Mouse (Mus musculus) cerebellum, adult 2 months (tissue): ENCODE data around the gene Cd109. TPM values are rescaled to one million over a fixed set of nuclear protein-coding genes. Genes with fewer than 3 reads are reported as not detected.

Source experiments
- DNase-seq, 2 experiments: peaks; one replicate each; pipeline ENCODE4 v3.0.0; 2021
- H3K27ac ChIP-seq: fragments of 200-500 bp; 2 replicates; pipeline ENCODE4 v1.5.1; 2012; ENCODE audit warnings: low read length, control low read depth, inconsistent platforms; ENCODE audit not compliant: insufficient read depth
- H3K27me3 ChIP-seq: fragments of 200-500 bp; 2 replicates; pipeline ENCODE4 v1.6.1; 2012; ENCODE audit warnings: inconsistent platforms, mild to moderate bottlenecking, low read length, moderate library complexity; ENCODE audit not compliant: control insufficient read depth, insufficient read depth
- H3K4me1 ChIP-seq: fragments of 200-500 bp; 2 replicates; pipeline ENCODE4 v1.6.1; 2011; ENCODE audit warnings: low read length; ENCODE audit not compliant: control insufficient read depth, insufficient read depth
- H3K4me3 ChIP-seq: fragments of 200-500 bp; replicated peaks from 2 replicates; pipeline ENCODE3; 2011; ENCODE audit warnings: mild to moderate bottlenecking, low read depth, low read length, control low read depth; ENCODE audit not compliant: insufficient read depth
- CTCF ChIP-seq: fragments of 200-500 bp; IDR thresholded peaks from 2 replicates; pipeline ENCODE4 v1.5.1; 2011; ENCODE audit warnings: low read depth, mild to moderate bottlenecking, control low read depth, low read length, moderate library complexity, borderline replicate concordance; ENCODE audit not compliant: insufficient read depth
- POLR2A ChIP-seq: fragments of 200-500 bp; IDR thresholded peaks from 2 replicates; pipeline ENCODE4 v1.6.1; 2011; ENCODE audit warnings: low read length, control low read depth, borderline replicate concordance; ENCODE audit not compliant: insufficient read depth
- WGBS: fragments of 180-500 bp; shearing (Covaris S2); methylation state at CpG from one replicate; pipeline ENCODE4 v1.1.7; 2018; 5-methylcytosine and 5-hydroxymethylcytosine counted together
- polyA plus RNA-seq: library from polyadenylated mRNA; depleted of rRNA; stranded (reverse); fragments of >200 nt; gene quantifications from 2 replicates; pipeline ENCODE4 v1.2.3, GENCODE M21; 2012

Cd109 gene
- polyA plus RNA-seq, 1 experiment, result 0.20 TPM

DNA sequence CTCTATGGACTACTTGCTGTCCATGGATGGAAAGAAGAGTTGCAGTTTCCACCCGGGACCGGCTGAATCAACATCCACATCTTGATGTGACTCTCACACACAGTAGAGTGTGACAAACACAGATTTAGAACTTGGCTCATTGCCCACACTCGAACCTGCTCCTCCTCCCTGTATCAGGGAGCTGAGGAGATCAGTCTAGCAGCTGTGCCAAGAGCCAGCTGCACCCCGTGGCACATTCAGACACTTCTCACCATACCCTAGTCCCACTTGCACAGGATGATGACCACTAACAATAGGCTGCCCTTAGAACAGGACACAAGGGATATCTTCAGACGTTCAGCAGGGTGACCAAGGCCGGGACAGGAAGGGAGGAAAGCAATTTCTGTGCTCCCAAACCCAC lies 1.1 kb upstream of the Cd109 start:
- H3K4me3 ChIP-seq, result no peak overlapping the region
- no peak overlapping the region for H3K27ac ChIP-seq
- no peaks in the 10 kb centered on the region; the same call in none of the 2 replicates for H3K4me1 ChIP-seq
- WGBS, result 9% methylated on average over 6 of the region's 6 CpGs
- peaks cover 1% of the 10 kb centered on the region; the same call in 1 of the 2 replicates for H3K27me3 ChIP-seq
- TF ChIP-seq POLR2A (no peak), CTCF (no peak)
- DNase-seq, result no peak

DNA sequence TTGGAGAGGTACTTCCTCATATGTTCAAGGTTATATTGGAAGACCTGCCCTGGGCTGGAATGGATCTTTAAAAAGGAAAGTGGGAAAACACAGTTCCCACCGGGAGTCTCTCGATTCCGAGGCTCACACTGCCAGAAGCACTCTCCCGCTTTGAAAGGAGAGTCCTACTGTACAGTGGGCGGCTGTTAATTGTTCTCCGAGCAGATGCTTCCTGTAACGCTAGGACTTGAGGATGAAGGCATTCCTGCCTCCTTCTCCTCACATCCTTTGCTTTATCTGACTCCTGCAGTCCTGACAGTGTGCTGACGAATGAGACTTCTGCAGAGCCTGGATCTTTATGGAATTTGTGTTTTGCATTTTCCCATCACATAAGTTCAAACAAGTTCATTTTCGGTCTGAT lies 3.9 kb downstream of the Cd109 start:
- DNase-seq, result no peak
- H3K27ac ChIP-seq, result no peak overlapping the region
- no peak overlapping the region for H3K4me3 ChIP-seq
- no peaks in the 10 kb centered on the region; the same call in none of the 2 replicates for H3K4me1 ChIP-seq
- H3K27me3 ChIP-seq, result peaks cover 1% of the 10 kb centered on the region; the same call in 1 of the 2 replicates
- TF ChIP-seq POLR2A, result no peak
- TF ChIP-seq CTCF, result no peak
- WGBS, result 85% methylated on average over 9 of the region's 9 CpGs

DNA sequence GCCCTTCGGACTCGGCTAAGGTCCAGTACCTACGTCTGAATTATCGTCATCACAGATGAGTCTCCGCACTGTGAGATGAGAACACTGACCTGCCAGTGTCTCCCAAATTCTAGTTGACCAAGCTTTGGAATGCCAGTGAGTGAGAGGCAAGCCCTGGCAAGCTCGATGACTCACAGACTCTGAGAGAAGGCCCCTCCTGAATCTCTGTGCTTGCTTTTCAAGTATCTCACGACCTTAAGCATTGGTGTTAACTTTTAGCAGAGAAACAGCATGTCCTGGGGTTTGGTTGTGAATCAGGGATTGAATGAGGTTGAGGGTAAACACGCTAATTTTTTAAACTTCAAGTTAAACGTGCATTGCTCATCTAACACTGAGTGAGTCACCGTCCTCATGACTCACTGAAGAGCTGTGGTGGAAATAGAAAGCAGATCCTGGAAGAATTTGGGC lies 8.0 kb downstream of the Cd109 start:
- TF ChIP-seq CTCF (no peak), POLR2A (no peak)
- Histone ChIP-seq H3K27ac (no peak overlapping the region), H3K27me3 (no peaks in the 10 kb centered on the region), H3K4me3 (no peak overlapping the region), H3K4me1 (no peaks in the 10 kb centered on the region)
- DNase-seq, result no peak
- WGBS, result 82% methylated on average over 10 of the region's 10 CpGs

DNA sequence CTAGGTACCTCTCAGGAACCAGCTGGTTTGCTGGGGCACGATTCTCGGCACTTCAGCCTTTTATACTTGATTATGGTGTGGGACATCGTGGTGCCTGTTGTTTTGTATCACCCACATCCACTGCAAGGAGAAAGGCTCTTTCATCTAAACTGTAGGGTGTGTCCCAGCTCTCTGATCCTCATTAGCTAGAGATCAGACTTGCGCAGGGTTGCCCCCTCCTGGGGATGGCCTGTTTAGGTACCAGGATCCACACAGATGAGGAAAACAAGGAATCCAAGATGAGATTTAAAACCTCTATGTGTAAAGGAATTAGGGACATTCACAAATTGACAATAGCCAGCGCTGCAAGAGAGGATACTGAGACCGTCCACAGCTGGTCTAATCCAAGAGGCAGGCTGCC lies 14.6 kb downstream of the Cd109 start:
- DNase-seq, result no peak
- no peak for TF ChIP-seq POLR2A
- no peak for TF ChIP-seq CTCF
- H3K27ac ChIP-seq, result no peak overlapping the region
- no peaks in the 10 kb centered on the region for H3K4me1 ChIP-seq
- 67% methylated on average over 6 of the region's 6 CpGs for WGBS
- no peaks in the 10 kb centered on the region for H3K27me3 ChIP-seq
- H3K4me3 ChIP-seq, result no peak overlapping the region

DNA sequence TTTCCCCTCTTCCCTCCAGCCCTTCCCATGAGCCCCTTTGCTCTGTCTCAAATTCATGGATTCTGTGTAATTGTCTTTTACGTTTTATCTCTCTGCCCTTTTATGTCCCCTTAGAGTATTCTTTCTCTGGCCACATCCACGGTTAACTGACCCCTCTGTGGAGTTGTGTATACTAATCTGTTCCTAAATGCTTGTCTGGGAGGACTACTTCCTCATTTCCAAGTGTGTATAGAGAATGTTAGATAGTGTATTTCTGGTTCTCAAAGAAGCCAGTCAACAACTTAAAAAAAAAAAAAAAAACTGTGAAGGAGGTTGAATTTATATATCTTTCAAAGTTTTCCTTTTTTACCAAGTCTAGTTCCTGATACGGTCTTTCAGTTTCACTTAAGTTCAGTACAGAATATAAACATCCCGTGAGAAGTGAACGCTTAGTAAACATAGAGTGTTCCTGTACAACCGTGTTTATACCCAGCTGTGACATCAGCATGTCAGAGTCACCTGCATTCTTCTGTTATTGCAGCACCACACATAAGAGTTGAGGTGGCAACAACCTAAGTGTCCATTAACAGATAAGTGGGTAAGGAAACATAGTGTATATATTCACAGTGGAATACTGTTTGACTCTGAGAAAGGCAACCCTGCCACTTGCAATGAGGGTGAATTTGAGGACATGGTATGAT lies 16.5 kb downstream of the Cd109 start:
- H3K4me3 ChIP-seq, result no peak overlapping the region
- no peak for DNase-seq
- WGBS, result 82% methylated on average over 6 of the region's 6 CpGs
- H3K4me1 ChIP-seq, result no peaks in the 10 kb centered on the region
- TF ChIP-seq CTCF, result no peak
- no peak for TF ChIP-seq POLR2A
- H3K27me3 ChIP-seq, result no peaks in the 10 kb centered on the region
- no peak overlapping the region for H3K27ac ChIP-seq

DNA sequence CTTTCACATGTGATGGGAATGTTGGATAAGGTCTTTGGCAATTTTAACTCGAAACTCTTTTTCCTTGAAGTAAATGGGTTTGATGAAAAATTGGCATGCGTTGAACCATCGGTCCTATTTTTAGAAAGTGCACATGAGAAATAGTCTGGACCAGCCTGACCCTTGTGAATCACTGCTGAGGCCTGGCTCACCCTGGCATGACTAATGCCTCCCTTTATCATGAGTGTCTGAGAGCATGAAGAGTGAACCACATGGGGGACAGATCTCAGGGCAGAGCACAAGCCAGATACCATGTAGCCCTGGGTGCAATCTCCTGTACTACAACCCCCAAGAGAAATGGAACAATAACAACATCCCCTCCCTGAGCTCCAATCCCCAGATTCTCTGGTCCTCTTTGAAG lies 18.6 kb downstream of the Cd109 start:
- no peak for TF ChIP-seq CTCF
- no peak for TF ChIP-seq POLR2A
- Histone ChIP-seq H3K27ac (no peak overlapping the region), H3K4me1 (no peaks in the 10 kb centered on the region), H3K4me3 (no peak overlapping the region), H3K27me3 (no peaks in the 10 kb centered on the region)
- 89% methylated on average over 3 of the region's 3 CpGs for WGBS
- no peak for DNase-seq

DNA sequence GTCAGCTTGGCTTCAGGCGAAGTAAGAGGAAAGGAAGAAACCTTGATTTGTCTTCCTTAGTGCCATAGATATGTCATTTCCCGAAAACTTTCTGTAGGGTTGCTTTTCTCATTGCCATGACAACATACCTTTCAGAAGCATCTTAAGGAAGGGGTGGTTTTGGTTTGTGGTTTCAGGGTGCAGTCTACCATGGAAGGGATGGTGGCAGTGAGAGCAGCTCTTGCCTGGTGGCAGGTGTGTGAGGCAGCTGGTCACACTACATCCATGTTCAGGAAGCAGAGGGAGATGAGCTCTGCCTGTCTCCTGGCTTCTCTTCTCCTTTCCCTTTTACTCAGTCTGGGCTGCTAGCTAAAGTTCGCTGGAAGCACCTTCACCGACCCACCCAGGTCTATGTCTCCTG lies 26.0 kb downstream of the Cd109 start:
- no peaks in the 10 kb centered on the region for H3K4me1 ChIP-seq
- no peaks in the 10 kb centered on the region; the same call in 1 of the 2 replicates for H3K27me3 ChIP-seq
- H3K27ac ChIP-seq, result no peak overlapping the region
- WGBS, result 92% methylated on average over 4 of the region's 4 CpGs
- H3K4me3 ChIP-seq, result no peak overlapping the region
- TF ChIP-seq CTCF, result no peak
- no peak for TF ChIP-seq POLR2A
- no peak for DNase-seq
